Mouse (Mus musculus) neural tube, embryonic 12.5 days (tissue): ENCODE measurements around the gene Gsdma2. TPM values are rescaled to one million over a fixed set of nuclear protein-coding genes. Genes with fewer than 3 reads are reported as not detected.
"Not testable (repeated sequence)": the region's sequence is repeated elsewhere in the genome, so short reads cannot be mapped to it uniquely, and the experiment has no call there.

Source experiments
- ATAC-seq: fragments of 200-750 bp; cut with Nextera tagmentation; 2 replicates; pipeline ENCODE4 v1.8.0; 2017; ENCODE audit warnings: low read depth, mild to moderate bottlenecking, moderate TSS enrichment, moderate library complexity; ENCODE audit not compliant: low FRiP score
- H3K27ac ChIP-seq: fragments of 300-500 bp; sonication (generic); 2 replicates; pipeline ENCODE4 v1.5.1; 2016
- H3K27me3 ChIP-seq: fragments of 300-500 bp; sonication (generic); replicated peaks from 2 replicates; pipeline ENCODE4 v1.6.1; 2016; ENCODE audit warnings: mild to moderate bottlenecking
- H3K36me3 ChIP-seq: fragments of 300-500 bp; sonication (generic); 2 replicates; pipeline ENCODE4 v1.6.1; 2016; ENCODE audit warnings: mild to moderate bottlenecking
- H3K4me1 ChIP-seq: fragments of 300-500 bp; sonication (generic); 2 replicates; pipeline ENCODE4 v1.6.1; 2016
- H3K4me2 ChIP-seq: fragments of 300-500 bp; sonication (generic); replicated peaks from 2 replicates; pipeline ENCODE4 v1.6.1; 2016; ENCODE audit warnings: mild to moderate bottlenecking
- H3K4me3 ChIP-seq: fragments of 300-500 bp; sonication (generic); 2 replicates; pipeline ENCODE4 v1.5.1; 2016
- H3K9ac ChIP-seq: fragments of 300-500 bp; sonication (generic); 2 replicates; pipeline ENCODE4 v1.6.1; 2016; ENCODE audit warnings: mild to moderate bottlenecking
- H3K9me3 ChIP-seq: fragments of 300-500 bp; sonication (generic); 2 replicates; pipeline ENCODE4 v1.6.1; 2016; ENCODE audit warnings: mild to moderate bottlenecking
- WGBS: fragments of 180-500 bp; shearing (Covaris S2); methylation state at CpG from one replicate; pipeline ENCODE4 v1.1.7; 2016; 5-methylcytosine and 5-hydroxymethylcytosine counted together
- polyA plus RNA-seq: library from polyadenylated mRNA; unstranded; fragments of >200 nt; fragmentation: Nextera tagmentation; extraction: Ambion mirVana; gene quantifications from 2 replicates; pipeline ENCODE4 v1.2.1, GENCODE M21; 2016

The Gsdma2 gene
- polyA plus RNA-seq, 1 experiment from 2014 or later = not detected

DNA sequence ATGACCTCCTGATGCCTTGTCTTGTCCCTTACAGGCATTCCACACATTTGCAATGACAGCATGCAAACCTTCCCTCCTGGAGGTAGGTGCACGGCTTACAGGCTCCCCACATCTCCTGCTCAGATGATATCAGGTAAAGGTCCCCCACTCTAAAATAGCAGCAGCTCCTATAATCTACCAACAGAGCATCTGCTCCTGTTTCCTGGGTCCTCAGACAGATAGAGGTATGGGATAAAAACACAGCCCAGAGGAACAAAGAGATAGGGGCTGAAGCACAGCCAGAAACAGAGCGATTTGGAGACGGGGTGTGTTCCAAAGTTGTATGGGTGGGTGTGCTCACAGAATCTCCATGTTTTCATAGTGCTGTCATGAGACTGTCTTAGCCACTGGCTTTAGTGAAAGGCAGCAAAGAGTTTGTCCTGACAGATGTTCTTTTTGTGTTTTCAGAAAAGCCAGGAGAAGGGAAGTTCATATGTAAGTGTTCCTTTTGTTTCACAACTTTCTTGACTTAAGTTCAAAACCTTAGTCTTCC, 24.8 kb downstream of the Gsdma2 start:
- no peak for ATAC-seq
- H3K27ac ChIP-seq = no peak overlapping the region
- WGBS = 78% methylated on average over 3 of the region's 3 CpGs
- H3K36me3 ChIP-seq = no peaks in the 10 kb centered on the region
- no peaks in the 10 kb centered on the region for H3K4me1 ChIP-seq
- peaks cover 8% of the 10 kb centered on the region for H3K27me3 ChIP-seq
- H3K4me3 ChIP-seq = no peak overlapping the region
- H3K9me3 ChIP-seq = no peaks in the 10 kb centered on the region
- H3K9ac ChIP-seq = no peak overlapping the region
- H3K4me2 ChIP-seq = no peak overlapping the region

DNA sequence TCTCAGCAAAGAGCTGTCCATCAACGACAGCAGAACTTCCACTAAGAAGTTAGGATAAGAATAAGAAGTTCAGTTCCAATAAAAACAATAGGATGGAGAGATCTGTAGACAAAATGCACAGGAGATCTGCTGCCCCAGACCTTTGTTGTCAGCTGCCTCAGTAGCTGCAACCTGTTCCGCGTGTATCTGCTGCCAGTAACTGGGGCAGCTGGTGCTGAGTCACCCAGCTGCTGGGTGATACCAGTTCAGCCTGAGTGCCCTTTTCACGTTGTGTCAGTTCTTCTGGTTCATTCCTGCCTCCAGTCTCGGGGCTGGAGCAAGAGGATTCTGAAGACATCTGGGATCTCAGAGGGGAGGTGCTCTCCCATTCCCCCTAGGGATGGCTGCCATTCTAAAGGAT, 25.3 kb downstream of the Gsdma2 start:
- H3K4me2 ChIP-seq = no peak overlapping the region
- H3K9me3 ChIP-seq = no peaks in the 10 kb centered on the region
- 68% methylated on average over 5 of the region's 5 CpGs for WGBS
- H3K4me1 ChIP-seq = no peaks in the 10 kb centered on the region
- H3K36me3 ChIP-seq = no peaks in the 10 kb centered on the region
- ATAC-seq = no peak
- H3K9ac ChIP-seq = no peak overlapping the region
- H3K27ac ChIP-seq = no peak overlapping the region
- H3K4me3 ChIP-seq = no peak overlapping the region
- H3K27me3 ChIP-seq = peaks cover 8% of the 10 kb centered on the region

DNA sequence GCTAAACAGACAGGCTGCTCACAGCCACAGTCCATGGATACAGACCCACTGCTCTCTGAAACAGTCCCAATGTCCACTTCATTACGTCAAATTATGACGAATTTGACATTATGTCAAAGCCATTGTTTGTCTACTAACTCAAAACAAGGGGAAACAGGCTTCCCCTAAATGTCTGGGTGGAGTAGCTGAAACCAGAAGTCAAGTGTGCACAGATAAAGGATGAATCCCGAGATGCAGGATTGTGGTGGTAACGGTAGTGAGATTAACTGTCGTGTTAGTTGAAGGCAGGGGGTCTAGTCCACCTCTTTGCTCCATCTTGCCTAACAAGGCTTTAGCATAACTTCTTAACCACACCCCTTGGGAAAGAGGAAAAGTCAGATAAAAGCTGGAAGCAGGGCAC, 25.9 kb downstream of the Gsdma2 start:
- H3K27ac ChIP-seq = no peak overlapping the region
- no peaks in the 10 kb centered on the region for H3K9me3 ChIP-seq
- H3K4me2 ChIP-seq = no peak overlapping the region
- H3K4me3 ChIP-seq = no peak overlapping the region
- WGBS = 87% methylated on average over 5 of the region's 5 CpGs
- peaks cover 7% of the 10 kb centered on the region for H3K27me3 ChIP-seq
- ATAC-seq = no peak
- H3K4me1 ChIP-seq = no peaks in the 10 kb centered on the region
- H3K36me3 ChIP-seq = no peaks in the 10 kb centered on the region
- no peak overlapping the region for H3K9ac ChIP-seq

DNA sequence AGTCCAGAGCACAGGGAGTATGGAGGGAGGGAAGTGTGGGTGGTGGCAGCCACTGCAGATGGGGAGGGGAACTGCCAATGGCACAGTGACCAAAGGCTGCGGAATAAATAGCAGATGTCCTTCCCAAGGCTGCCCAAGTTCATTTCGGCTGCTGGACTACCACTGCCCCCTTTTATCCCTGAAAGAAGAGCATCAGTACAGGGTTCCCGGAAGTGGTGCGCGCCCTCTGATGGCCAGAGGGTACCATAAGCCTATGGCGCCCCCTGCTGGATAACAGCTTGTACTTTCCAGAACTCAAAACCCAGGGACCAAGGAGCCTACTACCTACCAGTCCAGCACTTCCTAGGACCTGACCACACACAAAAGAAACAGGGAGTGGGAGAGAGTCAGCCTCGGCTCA, 26.6 kb downstream of the Gsdma2 start:
- not testable (repeated sequence) for H3K27me3 ChIP-seq, H3K4me1 ChIP-seq, H3K27ac ChIP-seq, H3K36me3 ChIP-seq, H3K9me3 ChIP-seq, H3K4me3 ChIP-seq, ATAC-seq, H3K9ac ChIP-seq
- H3K4me2 ChIP-seq = peak overlapping the region; percentile 36; the same call in 1 of the 2 replicates
- WGBS = 6% methylated on average over 6 of the region's 7 CpGs

DNA sequence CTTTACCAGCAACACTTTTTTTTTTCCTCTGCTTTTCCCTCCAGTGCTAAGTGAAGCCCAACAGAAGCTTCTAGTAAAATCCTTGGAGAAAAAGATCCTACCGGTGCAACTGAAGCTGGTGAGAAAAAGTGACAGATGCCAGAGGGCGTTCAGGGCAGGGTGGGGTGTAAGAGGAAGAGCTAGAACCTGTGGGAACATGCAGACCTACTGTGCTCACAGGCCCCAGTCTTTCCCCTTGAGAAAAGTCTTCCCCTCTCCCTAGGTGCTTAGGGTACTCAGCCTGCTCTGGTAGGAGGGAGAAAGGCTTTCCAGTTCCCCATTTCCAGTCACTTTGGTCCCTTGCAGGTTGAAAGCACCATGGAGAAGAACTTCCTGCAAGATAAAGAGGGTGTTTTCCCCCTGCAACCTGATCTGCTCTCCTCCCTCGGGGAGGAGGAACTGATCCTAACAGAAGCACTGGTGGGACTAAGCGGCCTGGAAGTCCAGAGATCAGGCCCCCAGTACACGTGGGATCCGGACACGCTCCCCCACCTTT, 29.3 kb downstream of the Gsdma2 start:
- WGBS = 54% methylated on average over 7 of the region's 7 CpGs
- ATAC-seq = no peak
- H3K27ac ChIP-seq = no peak overlapping the region
- H3K4me1 ChIP-seq = no peaks in the 10 kb centered on the region
- H3K27me3 ChIP-seq = no peaks in the 10 kb centered on the region; the same call in 1 of the 2 replicates
- no peak overlapping the region for H3K9ac ChIP-seq
- H3K4me3 ChIP-seq = no peak overlapping the region
- H3K4me2 ChIP-seq = no peak overlapping the region
- H3K36me3 ChIP-seq = no peaks in the 10 kb centered on the region
- no peaks in the 10 kb centered on the region for H3K9me3 ChIP-seq

DNA sequence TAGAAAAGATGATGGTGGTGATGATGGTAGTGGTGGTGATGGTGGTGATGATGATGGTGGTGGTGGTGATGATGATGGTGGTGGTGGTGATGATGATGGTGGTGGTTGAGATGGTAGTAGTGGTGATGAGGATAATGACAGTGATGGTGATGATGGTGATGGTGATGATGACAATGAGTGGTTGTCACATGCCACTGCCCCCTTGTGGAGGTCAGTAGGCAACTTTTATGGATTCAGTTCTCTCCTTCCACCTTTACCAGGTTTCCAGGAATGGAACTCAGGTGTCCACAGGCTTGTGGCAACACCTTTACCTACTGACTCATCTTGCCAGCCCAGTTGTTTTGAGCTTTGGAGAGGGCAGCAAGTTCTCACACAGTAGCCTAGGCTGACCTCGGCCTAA, 33.5 kb downstream of the Gsdma2 start:
- H3K4me2 ChIP-seq = no peak overlapping the region
- H3K27ac ChIP-seq = no peak overlapping the region
- H3K9me3 ChIP-seq = no peaks in the 10 kb centered on the region
- peaks cover 7% of the 10 kb centered on the region for H3K4me1 ChIP-seq
- WGBS = 97% methylated on average over 1 of the region's 1 CpGs
- peaks cover 2% of the 10 kb centered on the region; the same call in 1 of the 2 replicates for H3K36me3 ChIP-seq
- H3K4me3 ChIP-seq = no peak overlapping the region
- no peaks in the 10 kb centered on the region for H3K27me3 ChIP-seq
- no peak for ATAC-seq
- H3K9ac ChIP-seq = no peak overlapping the region

DNA sequence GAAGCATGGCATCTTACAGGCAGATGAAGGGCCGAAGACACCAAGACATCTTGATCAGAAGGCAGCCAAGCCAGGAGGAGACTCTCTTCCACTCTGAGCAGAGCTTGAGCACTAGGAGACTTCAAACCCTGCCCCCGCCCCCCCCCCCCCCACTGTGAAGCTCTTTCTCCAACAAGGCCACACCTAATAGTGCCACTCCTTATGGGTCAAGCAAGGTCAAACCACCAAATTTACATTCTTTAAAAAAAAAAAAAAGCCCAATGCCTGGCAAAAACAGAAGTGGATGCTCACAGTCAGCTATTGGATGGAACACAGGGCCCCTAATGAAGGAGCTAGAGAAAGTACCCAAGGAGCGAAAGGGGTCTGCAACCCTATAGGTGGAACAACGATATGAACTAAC, 34.0 kb downstream of the Gsdma2 start:
- not testable (repeated sequence) for H3K9me3 ChIP-seq, H3K4me2 ChIP-seq, H3K36me3 ChIP-seq, H3K4me1 ChIP-seq, H3K9ac ChIP-seq, H3K27me3 ChIP-seq, ATAC-seq, H3K27ac ChIP-seq, H3K4me3 ChIP-seq
- WGBS = 91% methylated on average over 4 of the region's 4 CpGs

DNA sequence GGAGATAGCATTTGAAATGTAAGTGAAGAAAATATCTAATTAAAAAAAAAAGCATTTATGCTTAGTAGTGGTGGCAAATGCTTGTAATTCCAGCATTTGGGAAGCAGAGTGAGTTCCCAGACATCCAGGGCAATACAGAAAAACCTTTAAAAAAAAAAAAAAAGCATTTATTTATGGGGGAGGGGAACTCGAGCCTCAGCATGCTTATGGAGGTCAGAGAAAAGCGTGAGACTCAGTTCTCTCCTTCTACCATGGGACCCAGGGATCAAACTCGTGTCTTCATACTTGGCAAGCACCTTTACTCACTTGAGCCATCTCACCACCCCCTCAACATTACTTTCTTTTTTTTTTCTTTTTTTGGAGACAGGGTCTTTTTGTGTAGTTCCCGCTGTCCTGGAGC, 34.6 kb downstream of the Gsdma2 start:
- Histone ChIP-seq H3K9ac (no peak overlapping the region), H3K4me2 (no peak overlapping the region), H3K27ac (no peak overlapping the region), H3K27me3 (no peaks in the 10 kb centered on the region), H3K9me3 (no peaks in the 10 kb centered on the region), H3K4me3 (no peak overlapping the region), H3K4me1 (peaks cover 7% of the 10 kb centered on the region), H3K36me3 (peaks cover 14% of the 10 kb centered on the region)
- no peak for ATAC-seq
- WGBS = 85% methylated on average over 4 of the region's 4 CpGs

DNA sequence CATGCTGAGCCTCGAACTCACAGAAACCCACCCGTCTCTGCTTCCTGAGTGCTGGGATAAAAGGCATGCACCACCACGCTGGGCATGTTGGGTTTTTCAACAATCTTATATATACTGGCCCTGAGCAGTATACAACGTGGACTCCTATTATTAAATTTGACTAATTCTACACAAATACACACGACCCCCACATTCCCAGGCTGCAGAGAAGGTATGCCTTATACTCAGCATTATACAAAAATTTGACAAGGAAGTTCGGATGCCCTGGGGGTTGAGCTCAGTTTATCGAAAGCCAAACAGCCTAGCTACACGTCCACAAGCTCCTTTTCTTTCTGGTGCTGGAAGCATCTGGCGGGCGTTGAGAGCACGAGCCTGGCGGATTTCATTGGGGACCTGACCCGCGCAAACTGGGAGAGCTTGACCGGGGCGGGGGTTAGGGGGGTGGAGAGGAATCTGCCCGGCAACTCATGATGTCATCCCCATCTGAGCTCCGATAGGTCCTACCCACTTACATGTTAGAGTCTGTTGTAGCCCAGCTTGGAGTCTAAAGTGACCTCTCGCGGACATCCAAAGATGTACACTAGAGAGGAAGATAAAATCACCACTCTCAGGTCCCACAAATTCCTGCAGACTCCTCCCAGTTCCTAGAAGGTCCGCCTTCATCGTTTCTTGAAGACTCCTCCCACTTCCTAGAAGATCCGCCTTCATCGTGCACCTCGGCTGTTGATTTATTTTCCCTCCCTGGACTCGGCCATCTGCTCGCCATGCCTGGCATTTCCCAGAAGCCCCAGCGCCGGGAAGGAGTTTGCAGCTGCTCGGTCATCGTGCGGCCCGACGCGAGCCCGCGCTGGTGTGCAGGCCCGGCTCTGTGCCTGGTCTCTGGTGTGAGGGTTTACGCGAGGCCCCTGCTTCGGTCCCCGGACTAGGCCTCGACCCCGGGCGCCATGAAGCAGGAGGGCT, 35.5 kb downstream of the Gsdma2 start, which contains the start of gene Psmd3:
Gene Psmd3 (plus strand): TSS at position 769 of the 960 bp plus-strand sequence.
- WGBS = 6% methylated on average over 45 of the region's 45 CpGs
- peak within 1 kb of the TSS; percentile 70 for H3K4me2 ChIP-seq
- peak within 1 kb of the TSS; percentile 99 for H3K9ac ChIP-seq
- H3K4me1 ChIP-seq = peaks cover 7% of the 10 kb centered on the region
- H3K27ac ChIP-seq = peak within 1 kb of the TSS; percentile 21
- peaks cover 22% of the 10 kb centered on the region for H3K36me3 ChIP-seq
- ATAC-seq = peak; percentile 95
- H3K9me3 ChIP-seq = no peaks in the 10 kb centered on the region
- no peaks in the 10 kb centered on the region for H3K27me3 ChIP-seq
- H3K4me3 ChIP-seq = peak within 1 kb of the TSS; percentile 96

DNA sequence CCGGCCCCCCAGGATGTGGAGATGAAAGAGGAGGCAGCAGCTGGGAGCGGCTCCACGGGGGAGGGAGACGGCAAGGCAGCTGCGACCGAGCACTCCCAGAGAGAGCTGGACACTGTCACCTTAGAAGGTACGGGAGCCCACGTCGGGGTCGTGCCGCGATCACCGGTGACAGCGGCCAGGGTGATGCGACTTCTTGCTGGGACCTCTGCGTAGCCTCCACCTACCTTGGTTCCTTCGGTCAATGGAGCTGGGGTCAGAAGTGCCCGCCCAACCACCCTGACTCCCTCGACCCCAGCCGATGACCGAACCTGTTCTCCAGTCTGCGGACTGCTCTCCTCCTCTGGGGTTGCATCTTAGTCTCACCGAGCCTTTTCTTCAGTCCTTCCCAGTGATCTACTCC, 36.3 kb downstream of the Gsdma2 start:
- ATAC-seq = peak; percentile 46
- under 1% methylated on average over 23 of the region's 23 CpGs for WGBS

DNA sequence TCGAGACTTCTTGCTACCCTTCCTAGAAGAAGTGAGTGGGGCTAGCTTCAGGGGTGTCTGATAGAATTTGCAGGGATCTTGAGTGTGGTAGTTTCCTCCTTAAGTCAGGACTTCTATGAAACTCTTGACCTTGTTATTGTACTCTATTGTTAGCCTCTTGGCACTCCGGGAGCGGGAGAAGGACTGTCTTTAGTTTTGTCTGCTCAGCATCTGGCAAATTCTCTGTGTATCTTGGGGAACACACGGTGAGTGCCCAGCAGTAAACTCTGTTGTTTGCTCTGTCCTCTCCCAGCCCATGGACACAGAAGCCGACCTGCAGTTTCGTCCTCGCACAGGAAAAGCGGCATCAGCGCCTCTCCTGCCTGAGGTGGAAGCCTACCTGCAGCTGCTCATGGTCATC, 39.1 kb downstream of the Gsdma2 start:
- Histone ChIP-seq H3K9ac (no peak overlapping the region), H3K27me3 (no peaks in the 10 kb centered on the region), H3K4me1 (peaks cover 7% of the 10 kb centered on the region), H3K27ac (no peak overlapping the region), H3K4me3 (no peak overlapping the region), H3K9me3 (no peaks in the 10 kb centered on the region), H3K4me2 (no peak overlapping the region), H3K36me3 (peaks cover 54% of the 10 kb centered on the region)
- 89% methylated on average over 9 of the region's 9 CpGs for WGBS
- no peak for ATAC-seq

More for the DNA sequence above, 36.3 kb downstream of the Gsdma2 start:
- Histone ChIP-seq H3K4me2 (peak overlapping the region; percentile 70), H3K27me3 (no peaks in the 10 kb centered on the region), H3K9ac (peak overlapping the region; percentile 99), H3K4me3 (peak overlapping the region; percentile 96), H3K27ac (peak overlapping the region; percentile 21; the same call in 1 of the 2 replicates), H3K9me3 (no peaks in the 10 kb centered on the region), H3K36me3 (peaks cover 30% of the 10 kb centered on the region), H3K4me1 (peaks cover 7% of the 10 kb centered on the region)

DNA sequence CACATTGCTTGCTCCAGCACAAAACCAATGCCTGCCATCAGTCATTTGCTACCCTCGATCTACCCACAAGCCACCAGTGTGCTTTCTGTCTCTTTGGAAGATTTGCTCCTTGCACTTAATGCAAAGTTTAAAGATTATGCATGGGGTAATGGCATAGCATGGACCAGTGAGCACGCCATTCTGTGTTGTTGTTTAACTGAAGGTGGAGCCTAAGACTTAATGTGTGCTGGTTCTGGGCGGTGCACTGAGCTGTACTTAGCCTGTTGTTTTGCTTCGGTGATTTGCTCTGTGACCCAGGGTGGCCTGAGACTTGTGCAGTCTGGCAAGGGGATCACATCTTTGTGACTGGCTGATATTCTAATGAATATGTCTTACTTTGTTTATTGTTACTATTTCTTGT, 40.4 kb downstream of the Gsdma2 start:
- no peak for ATAC-seq
- WGBS = 90% methylated on average over 4 of the region's 4 CpGs

More for the DNA sequence above, 40.4 kb downstream of the Gsdma2 start:
- Histone ChIP-seq H3K9me3 (no peaks in the 10 kb centered on the region), H3K4me1 (peaks cover 7% of the 10 kb centered on the region), H3K27me3 (no peaks in the 10 kb centered on the region), H3K9ac (no peak overlapping the region), H3K27ac (no peak overlapping the region), H3K4me3 (no peak overlapping the region), H3K36me3 (peaks cover 67% of the 10 kb centered on the region), H3K4me2 (no peak overlapping the region)
